Mouse (Mus musculus): ENCODE data around the gene Agpat3.

Agpat3 gene

DNA sequence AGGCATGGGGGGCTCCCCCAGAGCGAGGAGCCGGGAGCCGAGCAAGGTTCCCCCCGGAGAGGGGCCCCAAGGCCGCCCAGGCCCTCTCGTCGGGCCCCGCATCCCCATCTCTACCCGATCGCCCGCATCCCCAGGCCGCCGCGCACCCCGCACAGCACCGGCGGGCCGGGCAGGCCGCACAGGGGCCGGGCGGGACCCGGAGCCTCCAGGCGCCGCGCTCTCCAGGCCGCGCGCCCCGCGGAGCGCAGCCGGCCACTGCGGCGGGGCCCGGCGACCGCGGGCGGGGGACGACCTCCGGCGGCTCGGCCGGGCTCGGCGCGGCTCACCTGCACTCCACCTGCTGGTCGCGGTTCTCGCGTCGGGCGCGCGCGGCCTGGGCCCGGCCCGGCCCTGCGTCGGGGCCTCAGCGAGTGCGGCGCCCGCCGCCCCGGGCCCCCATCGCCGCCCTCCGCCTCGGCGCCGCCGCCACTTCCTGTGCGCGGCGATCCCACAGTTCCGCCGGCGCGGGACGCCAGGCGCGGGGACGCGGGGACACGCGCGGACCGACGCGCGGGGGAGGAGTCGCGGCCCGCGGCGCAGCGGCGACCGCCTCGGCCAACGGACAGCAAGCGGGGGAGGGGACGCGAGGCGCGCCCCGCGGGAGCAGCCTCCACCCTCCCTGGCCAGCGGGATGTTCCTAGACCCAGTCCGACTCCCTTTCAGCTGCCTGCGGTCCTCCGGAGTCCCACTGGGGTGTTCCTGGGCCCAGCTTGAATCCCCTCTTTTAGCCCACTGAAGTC lies at the start of gene Agpat3:
Gene Agpat3 (minus strand): TSS at position 603 of the 779 bp plus-strand sequence.
- DNase-seq (ENCODE audit: extremely low read depth, low read depth, low spot score): no peak

GRCm38 (mm10) chr10:78401127-78401526 lies 48.8 kb upstream of the Agpat3 start:
- DNase-seq (ENCODE audit: extremely low read depth, low read depth, low spot score): no peak

GRCm38 (mm10) chr10:78399090-78399657 lies 46.9 kb upstream of the Agpat3 start:
- no peak for DNase-seq (ENCODE audit: extremely low read depth, low read depth, low spot score)

DNA sequence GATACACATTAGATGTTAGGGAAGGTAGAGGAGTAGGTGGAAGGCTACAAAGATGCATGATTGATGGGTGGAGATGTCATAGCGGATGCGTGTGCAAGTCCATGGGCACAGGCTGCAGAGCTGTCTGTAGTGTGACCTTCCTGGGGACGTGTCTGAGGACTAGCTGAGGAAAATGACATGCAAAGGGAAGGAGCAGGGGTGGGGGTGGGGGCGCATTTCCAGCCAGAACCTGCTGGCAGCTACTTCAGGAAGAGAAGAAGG lies 44.3 kb upstream of the Agpat3 start:
- no peak for DNase-seq (ENCODE audit: extremely low read depth, low read depth, low spot score)

- no peak for DNase-seq (ENCODE audit: extremely low read depth, low read depth, low spot score)
Observed at GRCm38 (mm10) chr10:78395819-78396624, 43.7 kb upstream of the Agpat3 start.

DNA sequence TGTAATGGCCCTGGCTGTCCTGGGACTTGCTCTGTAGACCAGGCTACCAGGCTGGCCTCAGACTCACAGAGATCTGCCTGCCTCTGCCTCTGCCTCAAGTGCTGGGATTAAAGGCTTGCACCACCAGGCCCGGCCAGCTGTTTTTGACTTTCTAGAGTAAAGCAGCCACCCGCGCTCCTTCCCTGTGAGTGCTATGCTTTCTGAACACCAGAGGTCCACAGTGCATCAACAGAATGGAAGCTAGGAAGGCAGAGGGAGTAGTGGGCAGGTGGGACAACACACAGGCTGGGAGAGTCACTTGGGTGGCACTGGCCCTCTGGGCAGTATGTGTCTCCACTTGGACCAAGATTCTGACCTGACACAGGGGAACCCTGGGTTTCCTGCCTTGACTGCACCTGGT lies 43.1 kb upstream of the Agpat3 start:
- DNase-seq (ENCODE audit: extremely low read depth, low read depth, low spot score): no peak

DNA sequence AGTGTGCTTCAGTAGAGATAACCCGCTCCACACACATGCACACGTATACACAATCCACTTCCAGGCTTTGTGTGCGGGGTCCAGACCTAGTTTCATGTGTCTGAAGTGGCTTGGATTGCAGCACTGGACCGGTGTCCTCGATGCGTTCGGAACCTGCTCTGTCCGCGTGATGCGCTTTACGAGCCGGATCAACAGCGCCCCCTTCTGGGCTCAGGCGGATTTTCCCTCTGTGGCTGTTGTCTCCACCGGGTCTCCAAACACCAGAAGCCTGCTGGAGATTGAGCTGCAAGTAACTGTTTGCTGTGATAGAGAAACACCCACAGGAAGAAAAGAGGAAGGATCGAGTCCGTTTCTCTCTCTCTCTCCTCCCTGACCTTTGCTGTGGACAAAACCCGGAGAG lies 39.8 kb upstream of the Agpat3 start:
- DNase-seq (ENCODE audit: extremely low read depth, low read depth, low spot score): no peak

DNA sequence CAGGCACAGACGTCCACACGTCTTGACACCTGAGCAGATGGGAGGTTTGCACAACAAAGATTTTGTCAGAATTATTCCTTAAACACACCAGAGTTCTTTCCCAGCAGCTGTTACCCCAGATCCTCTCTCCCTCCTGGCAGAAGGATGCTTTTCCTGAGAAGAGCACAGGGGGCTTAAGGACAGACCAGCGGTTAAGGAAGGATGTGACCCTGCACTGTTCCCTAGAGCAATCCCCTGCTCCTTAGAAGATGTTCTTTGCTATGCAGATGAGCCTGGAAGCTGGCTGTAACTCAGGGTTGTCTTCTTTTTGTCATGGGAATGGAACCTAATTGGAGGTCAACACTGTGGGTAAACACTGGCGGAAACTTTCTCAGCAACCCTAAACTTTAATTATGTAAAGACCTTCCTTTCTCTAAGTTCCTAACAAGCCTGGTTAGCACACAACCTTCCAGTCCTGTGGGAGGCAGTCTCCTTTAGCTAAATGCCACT lies 38.7 kb upstream of the Agpat3 start:
- DNase-seq (ENCODE audit: extremely low read depth, low read depth, low spot score): no peak

DNA sequence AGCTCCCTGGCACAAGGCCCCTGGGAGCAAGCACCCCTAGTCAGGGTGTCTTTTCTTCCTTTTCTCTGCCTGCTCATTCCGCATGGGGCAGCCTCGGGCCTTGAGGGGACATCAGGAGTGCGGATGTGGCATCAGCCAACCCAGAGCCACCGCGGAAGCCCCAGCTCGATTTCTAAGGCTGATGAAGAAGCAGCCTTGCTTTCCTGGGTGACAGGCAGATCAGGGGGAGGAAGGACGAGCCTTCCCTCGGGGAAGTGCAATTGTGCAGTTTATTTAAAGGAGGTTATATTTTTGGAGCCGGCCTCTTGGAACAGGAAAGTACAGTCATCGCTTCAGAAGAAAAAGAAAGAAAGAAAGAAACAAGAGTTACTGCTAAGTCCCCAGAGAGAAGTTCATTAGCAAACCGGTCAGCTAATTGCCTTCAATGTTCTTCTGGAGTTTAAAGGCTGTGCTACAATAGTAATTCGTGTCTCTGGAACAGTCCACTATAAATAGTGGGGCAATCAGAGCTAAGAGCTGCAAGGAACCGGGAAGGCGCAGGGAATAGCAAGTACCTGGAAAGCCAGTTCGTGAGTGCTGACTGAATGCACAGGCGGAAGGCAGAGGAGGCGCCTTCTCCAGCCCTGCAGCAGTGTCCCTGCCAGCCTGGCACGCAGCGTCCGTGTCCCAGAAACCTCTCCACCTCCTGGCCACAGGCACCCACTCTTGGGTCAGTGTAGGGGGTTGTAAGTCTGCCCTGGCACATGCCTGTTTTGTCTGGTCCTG lies 36.1 kb upstream of the Agpat3 start:
- DNase-seq (ENCODE audit: extremely low read depth, low read depth, low spot score): peak; percentile 45

- DNase-seq (ENCODE audit: extremely low read depth, low read depth, low spot score): no peak
Observed at GRCm38 (mm10) chr10:78385520-78385919, 33.2 kb upstream of the Agpat3 start.

GRCm38 (mm10) chr10:78383567-78383966 lies 31.3 kb upstream of the Agpat3 start:
- DNase-seq (ENCODE audit: extremely low read depth, low read depth, low spot score): no peak

- no peak for DNase-seq (ENCODE audit: extremely low read depth, low read depth, low spot score)
Observed at GRCm38 (mm10) chr10:78378516-78378915, 26.2 kb upstream of the Agpat3 start.

- no peak for DNase-seq (ENCODE audit: extremely low read depth, low read depth, low spot score)
Observed at GRCm38 (mm10) chr10:78372681-78373668, 20.7 kb upstream of the Agpat3 start.

DNA sequence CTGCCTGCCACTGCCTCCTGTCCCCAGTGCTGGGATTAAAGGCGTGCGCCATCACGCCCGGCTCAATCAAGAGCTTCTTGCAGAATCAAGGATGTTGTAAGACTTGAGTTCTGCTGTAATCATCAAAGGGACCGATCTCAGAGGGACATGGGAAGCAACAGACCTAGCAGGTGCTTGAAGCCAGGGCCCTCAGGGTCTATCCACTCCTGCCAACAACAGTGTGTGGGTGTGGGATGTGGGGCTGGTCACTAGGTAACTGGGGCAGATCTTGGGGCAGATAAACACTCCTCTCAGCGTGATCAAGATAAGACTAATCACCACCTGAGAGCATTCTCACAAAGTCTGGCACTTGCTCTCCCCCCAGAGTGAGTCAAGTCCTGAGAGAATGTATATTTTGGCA lies 19.5 kb upstream of the Agpat3 start:
- DNase-seq (ENCODE audit: extremely low read depth, low read depth, low spot score): peak; percentile 100

GRCm38 (mm10) chr10:78367586-78367985 lies 15.3 kb upstream of the Agpat3 start:
- no peak for DNase-seq (ENCODE audit: extremely low read depth, low read depth, low spot score)

DNA sequence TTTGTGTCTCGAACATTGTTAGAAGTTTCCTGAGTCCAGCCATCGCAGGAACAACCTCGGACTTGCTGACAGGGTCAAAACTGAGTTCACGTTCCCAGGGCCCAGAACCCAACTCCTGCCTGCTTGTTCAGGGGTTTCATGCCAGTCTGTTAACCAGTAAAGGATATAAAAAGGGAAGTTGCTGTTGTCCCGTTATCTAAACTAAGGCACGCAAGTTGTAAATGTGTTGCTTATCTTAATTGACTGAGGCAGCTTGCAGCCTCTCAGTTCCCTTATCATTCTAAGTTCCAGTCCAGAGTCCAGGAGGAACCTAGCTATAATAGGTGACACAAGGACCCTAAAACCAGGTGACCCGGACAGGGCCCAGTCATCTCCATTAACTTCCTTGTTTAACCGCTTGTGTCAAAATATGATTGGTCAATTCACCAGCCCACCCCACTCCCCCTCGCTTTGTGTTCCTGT lies 14.6 kb upstream of the Agpat3 start:
- DNase-seq (ENCODE audit: extremely low read depth, low read depth, low spot score): no peak

GRCm38 (mm10) chr10:78366195-78366834 lies 14.0 kb upstream of the Agpat3 start:
- DNase-seq (ENCODE audit: extremely low read depth, low read depth, low spot score): no peak

DNA sequence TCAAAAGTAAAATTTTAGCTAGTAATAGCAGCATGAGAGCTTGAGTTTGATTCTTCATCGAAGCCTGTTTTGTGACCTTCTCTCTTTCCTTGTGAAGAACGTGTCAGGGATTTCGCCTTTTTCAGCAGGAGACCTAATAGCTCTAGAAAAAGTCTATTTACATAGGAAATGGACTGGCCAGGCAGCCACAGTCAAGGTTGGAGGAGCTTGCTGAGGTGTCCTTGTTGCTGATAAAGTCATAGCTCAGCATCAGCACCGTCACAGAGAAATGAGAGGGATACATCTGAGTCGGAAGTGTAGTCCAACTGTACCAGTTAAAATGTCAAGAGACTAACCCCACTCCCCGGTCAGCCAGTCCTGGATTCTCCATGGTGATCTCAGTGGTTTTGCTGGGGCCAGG lies 13.3 kb upstream of the Agpat3 start:
- no peak for DNase-seq (ENCODE audit: extremely low read depth, low read depth, low spot score)

GRCm38 (mm10) chr10:78364106-78364505 lies 11.8 kb upstream of the Agpat3 start:
- no peak for DNase-seq (ENCODE audit: extremely low read depth, low read depth, low spot score)
